Mouse (Mus musculus) kidney, embryonic 14.5 days (tissue): ENCODE measurements at regions not wholly inside any gene's neighbourhood (a gene's known extent, or its start where the extent isn't known, plus 50 kb on each side); places are given as distances from the start of the nearest gene placed in this dataset.

Source experiments
- ATAC-seq: fragments of 200-750 bp; cut with Nextera tagmentation; 2 replicates; pipeline ENCODE4 v1.8.0; 2017; ENCODE audit warnings: moderate number of reproducible peaks, mild to moderate bottlenecking, moderate TSS enrichment, moderate library complexity; ENCODE audit not compliant: low FRiP score, low TSS enrichment
- H3K27ac ChIP-seq: fragments of 300-500 bp; sonication (generic); 2 replicates; pipeline ENCODE4 v1.5.1; 2014; ENCODE audit warnings: low read depth, mild to moderate bottlenecking, low read length, moderate library complexity, mixed read lengths
- H3K27me3 ChIP-seq: fragments of 300-500 bp; sonication (generic); 2 replicates; pipeline ENCODE4 v1.6.1; 2014; ENCODE audit warnings: mild to moderate bottlenecking, low read length; ENCODE audit not compliant: control insufficient read depth, insufficient read depth
- H3K36me3 ChIP-seq: fragments of 300-500 bp; sonication (generic); 2 replicates; pipeline ENCODE4 v1.6.1; 2014; ENCODE audit warnings: low read length, mixed read lengths; ENCODE audit not compliant: control insufficient read depth, insufficient read depth
- H3K4me1 ChIP-seq: fragments of 300-500 bp; sonication (generic); 2 replicates; pipeline ENCODE4 v1.6.1; 2014; ENCODE audit warnings: low read length, mixed read lengths; ENCODE audit not compliant: control insufficient read depth, insufficient read depth
- H3K4me2 ChIP-seq: fragments of 300-500 bp; sonication (generic); replicated peaks from 2 replicates; pipeline ENCODE4 v1.6.1; 2014; ENCODE audit warnings: low read depth, mild to moderate bottlenecking, low read length
- H3K4me3 ChIP-seq: fragments of 300-500 bp; sonication (generic); 2 replicates; pipeline ENCODE4 v1.5.1; 2014; ENCODE audit warnings: mild to moderate bottlenecking, low read length
- H3K9ac ChIP-seq: fragments of 300-500 bp; sonication (generic); 2 replicates; pipeline ENCODE4 v1.6.1; 2014; ENCODE audit warnings: low read depth, mild to moderate bottlenecking, low read length, moderate library complexity
- H3K9me3 ChIP-seq: fragments of 300-500 bp; sonication (generic); 2 replicates; pipeline ENCODE4 v1.6.1; 2016; ENCODE audit warnings: low read length; ENCODE audit not compliant: control insufficient read depth
- WGBS: fragments of 180-500 bp; shearing (Covaris S2); extraction: QIAGEN DNeasy Blood & Tissue Kit; methylation state at CpG from one replicate; pipeline ENCODE4 v1.1.7; 2014; 5-methylcytosine and 5-hydroxymethylcytosine counted together

GRCm38 (mm10) chr16:72225157-72225880, 82.8 kb upstream of the Robo1 start:
- no peak for ATAC-seq
- no peaks in the 10 kb centered on the region for H3K36me3 ChIP-seq
- H3K4me2 ChIP-seq, result no peak overlapping the region
- no peak overlapping the region for H3K27ac ChIP-seq
- H3K27me3 ChIP-seq, result no peaks in the 10 kb centered on the region
- H3K9ac ChIP-seq, result no peak overlapping the region
- no peak overlapping the region for H3K4me3 ChIP-seq
- WGBS, result 90% methylated on average over 4 of the region's 4 CpGs
- no peaks in the 10 kb centered on the region for H3K9me3 ChIP-seq
- no peaks in the 10 kb centered on the region for H3K4me1 ChIP-seq

DNA sequence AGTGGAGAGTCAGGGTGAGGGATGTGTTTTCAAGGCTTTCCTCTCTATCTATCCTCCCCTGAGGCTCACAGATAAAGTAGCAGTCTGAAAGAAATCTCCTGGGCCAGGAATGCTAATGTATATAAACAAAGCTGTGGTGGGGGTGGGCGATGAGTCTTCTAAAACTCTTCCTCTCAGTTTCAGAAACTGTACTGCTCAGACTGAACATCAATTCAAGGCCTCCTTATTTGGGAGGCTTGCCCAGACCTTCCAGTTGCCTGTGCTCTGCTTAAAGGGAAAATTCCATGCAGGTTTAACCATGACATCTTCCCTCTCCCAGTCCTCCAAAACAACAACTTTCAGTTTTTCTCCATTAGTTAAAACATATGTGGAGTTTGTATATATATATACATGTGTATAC, 73.7 kb upstream of the Robo1 start:
- 12% methylated on average over 1 of the region's 1 CpGs for WGBS
- H3K4me3 ChIP-seq, result no peak overlapping the region

DNA sequence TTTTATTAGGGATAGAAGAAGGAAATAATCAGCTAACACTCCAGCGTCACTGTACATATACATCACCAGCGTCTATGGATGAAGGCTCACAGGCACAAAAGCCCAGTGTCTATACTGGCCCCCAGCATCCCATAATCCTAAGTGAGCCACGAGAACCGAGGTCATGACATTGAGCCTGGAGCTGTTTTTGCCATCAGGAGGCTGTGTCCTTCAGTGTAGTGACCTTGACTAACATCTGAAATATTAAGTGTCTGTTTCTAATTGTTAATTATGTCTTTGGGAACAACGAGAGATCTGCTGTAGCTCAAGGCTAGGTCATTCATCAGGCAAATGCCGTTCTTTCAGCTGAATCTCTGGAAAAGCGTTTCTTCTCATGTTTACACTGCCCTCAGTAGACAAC, 68.5 kb upstream of the Robo1 start:
- Histone ChIP-seq H3K9me3 (no peaks in the 10 kb centered on the region), H3K27me3 (no peaks in the 10 kb centered on the region), H3K4me1 (no peaks in the 10 kb centered on the region), H3K4me2 (no peak overlapping the region), H3K27ac (no peak overlapping the region), H3K36me3 (no peaks in the 10 kb centered on the region), H3K9ac (no peak overlapping the region), H3K4me3 (no peak overlapping the region)
- 70% methylated on average over 7 of the region's 7 CpGs for WGBS
- ATAC-seq, result no peak

More for the DNA sequence above, 73.7 kb upstream of the Robo1 start:
- Histone ChIP-seq H3K4me1 (no peaks in the 10 kb centered on the region), H3K9me3 (no peaks in the 10 kb centered on the region), H3K36me3 (no peaks in the 10 kb centered on the region), H3K9ac (no peak overlapping the region), H3K27me3 (no peaks in the 10 kb centered on the region), H3K4me2 (no peak overlapping the region), H3K27ac (no peak overlapping the region)
- ATAC-seq, result no peak

DNA sequence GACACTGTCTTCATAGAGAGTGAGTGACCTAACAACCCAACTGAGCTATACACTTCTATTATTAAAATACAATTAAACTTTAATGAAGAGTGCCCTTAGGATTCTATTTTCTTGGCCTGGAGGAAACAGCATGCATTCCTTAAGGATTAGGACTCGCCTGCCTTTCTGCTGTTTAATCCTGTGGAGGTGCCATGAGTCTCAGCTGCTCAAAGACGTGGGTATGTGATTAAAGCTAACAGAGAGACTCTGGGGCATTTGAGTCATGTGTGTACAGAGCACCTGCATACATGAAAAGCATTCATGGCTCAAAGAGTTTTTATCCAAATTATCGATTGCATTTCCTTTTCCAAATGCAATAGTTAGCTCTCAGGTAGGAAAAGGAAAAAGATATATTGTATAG, 51.7 kb upstream of the Robo1 start:
- no peaks in the 10 kb centered on the region for H3K27me3 ChIP-seq
- no peak for ATAC-seq

More for the DNA sequence above, 51.7 kb upstream of the Robo1 start:
- no peak overlapping the region for H3K27ac ChIP-seq
- no peaks in the 10 kb centered on the region for H3K4me1 ChIP-seq
- H3K9ac ChIP-seq, result no peak overlapping the region
- H3K36me3 ChIP-seq, result no peaks in the 10 kb centered on the region
- 75% methylated on average over 3 of the region's 3 CpGs for WGBS
- no peak overlapping the region for H3K4me2 ChIP-seq
- H3K9me3 ChIP-seq, result no peaks in the 10 kb centered on the region
- no peak overlapping the region for H3K4me3 ChIP-seq
